Mouse (Mus musculus): Measurements from ENCODE around the gene Rab3a. TPM values are rescaled to one million over a fixed set of nuclear protein-coding genes. Genes with fewer than 3 reads are reported as not detected.
A peak's percentile ranks its signal among the peaks of the same experiment; 100 is the strongest.

Gene Rab3a
- polyA plus RNA-seq, 1 experiment from 2014 or later = 27.7 TPM

DNA sequence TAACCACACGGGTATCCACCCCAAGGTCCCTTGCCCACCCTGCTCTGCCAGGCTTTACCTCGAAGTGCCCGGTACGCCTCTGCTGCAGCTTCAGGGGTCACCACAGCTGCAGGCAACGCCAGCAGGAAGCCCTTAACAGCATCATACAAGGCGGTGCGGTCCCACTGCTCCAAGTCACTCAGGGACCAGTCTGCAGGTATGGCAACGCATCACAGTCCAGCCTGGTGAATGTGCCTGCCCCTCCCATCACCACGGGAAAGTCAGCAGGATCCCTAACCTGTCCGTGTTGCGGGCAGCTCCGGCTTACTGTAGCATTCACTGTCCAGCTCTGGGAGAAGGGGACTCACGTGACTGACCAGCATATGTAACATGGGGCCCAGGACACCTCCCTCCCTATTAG lies 17.6 kb downstream of the Rab3a start:
- 92% methylated on average over 13 of the region's 13 CpGs for WGBS
- H3K36me3 ChIP-seq (ENCODE audit: control insufficient read depth, insufficient read depth, low read length) = peaks cover 65% of the 10 kb centered on the region

DNA sequence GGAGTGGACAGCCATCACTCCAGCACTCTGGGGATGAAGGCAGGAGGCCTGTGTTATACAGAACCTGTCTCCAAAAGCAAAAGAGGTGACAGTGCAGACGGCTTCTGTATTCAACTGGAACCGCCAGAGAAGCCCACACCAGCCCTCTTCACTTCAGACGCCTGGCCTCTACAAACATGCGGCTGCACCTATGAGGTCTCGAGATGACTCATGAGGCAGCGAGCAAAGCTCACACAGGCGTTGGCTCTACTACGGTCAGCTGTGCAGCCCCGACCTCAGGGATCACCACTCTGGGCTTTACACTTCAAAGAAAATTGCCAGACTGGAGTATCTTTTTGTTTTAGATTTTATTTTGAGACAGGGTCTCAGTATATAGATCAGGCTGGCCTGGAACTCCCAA lies 18.4 kb downstream of the Rab3a start:
- Histone ChIP-seq H3K27me3 (replicated peaks; ENCODE audit: control insufficient read depth, insufficient read depth, low read length) (no peaks in the 10 kb centered on the region), H3K4me2 (ENCODE audit: low read length) (no peak overlapping the region), H3K27ac (ENCODE audit: low read depth) (no peak overlapping the region), H3K9ac (ENCODE audit: low read length) (no peak overlapping the region), H3K9me3 (ENCODE audit: control insufficient read depth, low read length) (no peaks in the 10 kb centered on the region), H3K36me3 (ENCODE audit: control insufficient read depth, insufficient read depth, low read length) (peaks cover 62% of the 10 kb centered on the region), H3K4me1 (replicated peaks; ENCODE audit: control insufficient read depth, insufficient read depth, low read length) (peaks cover 26% of the 10 kb centered on the region), H3K4me3 (ENCODE audit: low read depth, low read length) (no peak overlapping the region)
- ATAC-seq (replicated peaks; ENCODE audit: low FRiP score, low TSS enrichment, low read depth) = no peak
- no peak for DNase-seq (ENCODE audit: low spot score)
- WGBS = 73% methylated on average over 9 of the region's 9 CpGs

More for the DNA sequence above, 17.6 kb downstream of the Rab3a start:
- Histone ChIP-seq H3K4me2 (ENCODE audit: low read length) (no peak overlapping the region), H3K27me3 (replicated peaks; ENCODE audit: control insufficient read depth, insufficient read depth, low read length) (no peaks in the 10 kb centered on the region), H3K4me3 (ENCODE audit: low read depth, low read length) (no peak overlapping the region), H3K27ac (ENCODE audit: low read depth) (no peak overlapping the region), H3K9ac (ENCODE audit: low read length) (no peak overlapping the region), H3K9me3 (ENCODE audit: control insufficient read depth, low read length) (no peaks in the 10 kb centered on the region), H3K4me1 (replicated peaks; ENCODE audit: control insufficient read depth, insufficient read depth, low read length) (peaks cover 22% of the 10 kb centered on the region)
- no peak for ATAC-seq (replicated peaks; ENCODE audit: low FRiP score, low TSS enrichment, low read depth)
- DNase-seq (ENCODE audit: low spot score) = no peak

DNA sequence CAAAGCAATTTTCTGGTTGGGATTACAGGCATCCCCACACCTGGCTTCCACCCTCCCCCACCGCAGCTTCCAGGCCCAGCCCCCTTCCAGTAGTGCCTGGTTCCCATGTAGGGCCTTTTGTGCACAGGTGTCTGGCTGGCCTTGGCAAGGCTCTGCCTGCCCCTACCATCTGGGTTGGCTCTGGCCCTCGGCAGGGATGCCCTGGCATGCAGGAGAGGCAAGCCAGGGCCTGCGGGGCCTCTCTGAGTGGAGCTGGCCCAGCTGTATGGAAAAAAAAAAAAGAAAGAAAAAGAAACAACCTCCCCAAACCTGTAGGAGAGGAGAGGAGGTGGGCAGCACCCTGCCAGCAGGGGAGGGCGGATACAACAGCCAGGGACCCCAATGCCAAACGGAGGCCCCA lies 18.9 kb downstream of the Rab3a start:
- DNase-seq (ENCODE audit: low spot score) (no peak), ATAC-seq (replicated peaks; ENCODE audit: low FRiP score, low TSS enrichment, low read depth) (no peak)
- Histone ChIP-seq H3K4me3 (ENCODE audit: low read depth, low read length) (no peak overlapping the region), H3K4me1 (replicated peaks; ENCODE audit: control insufficient read depth, insufficient read depth, low read length) (peaks cover 27% of the 10 kb centered on the region), H3K9ac (ENCODE audit: low read length) (no peak overlapping the region; the same call in 1 of the 2 replicates), H3K4me2 (ENCODE audit: low read length) (no peak overlapping the region), H3K9me3 (ENCODE audit: control insufficient read depth, low read length) (no peaks in the 10 kb centered on the region), H3K36me3 (ENCODE audit: control insufficient read depth, insufficient read depth, low read length) (peaks cover 56% of the 10 kb centered on the region), H3K27me3 (replicated peaks; ENCODE audit: control insufficient read depth, insufficient read depth, low read length) (no peaks in the 10 kb centered on the region), H3K27ac (ENCODE audit: low read depth) (no peak overlapping the region)
- 83% methylated on average over 5 of the region's 5 CpGs for WGBS

DNA sequence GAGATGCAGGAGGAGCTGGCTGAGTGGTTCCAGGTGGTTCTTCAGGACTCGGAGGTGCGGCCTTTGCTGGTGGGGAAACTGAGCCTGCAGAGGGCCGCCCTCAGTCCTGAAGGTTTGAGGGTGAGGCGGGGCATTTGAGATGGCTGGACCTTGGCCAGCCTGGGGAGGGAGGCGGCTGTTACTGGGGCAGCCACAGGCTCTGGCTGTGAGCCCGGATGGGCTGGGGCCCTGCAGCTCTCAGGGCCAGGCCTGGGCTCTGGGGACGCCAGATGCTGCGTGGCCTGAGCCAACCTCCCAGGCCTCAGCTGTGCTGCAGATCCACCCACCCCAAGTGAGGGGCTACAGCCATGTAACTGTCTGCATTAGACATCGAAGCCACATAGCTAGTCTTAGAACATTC lies 19.4 kb downstream of the Rab3a start:
- Histone ChIP-seq H3K27me3 (replicated peaks; ENCODE audit: control insufficient read depth, insufficient read depth, low read length) (no peaks in the 10 kb centered on the region), H3K9ac (ENCODE audit: low read length) (peak overlapping the region; percentile 23), H3K27ac (ENCODE audit: low read depth) (no peak overlapping the region), H3K36me3 (ENCODE audit: control insufficient read depth, insufficient read depth, low read length) (peaks cover 52% of the 10 kb centered on the region), H3K4me3 (ENCODE audit: low read depth, low read length) (no peak overlapping the region), H3K4me1 (replicated peaks; ENCODE audit: control insufficient read depth, insufficient read depth, low read length) (peaks cover 27% of the 10 kb centered on the region), H3K4me2 (ENCODE audit: low read length) (no peak overlapping the region), H3K9me3 (ENCODE audit: control insufficient read depth, low read length) (no peaks in the 10 kb centered on the region)
- 55% methylated on average over 9 of the region's 9 CpGs for WGBS
- ATAC-seq (replicated peaks; ENCODE audit: low FRiP score, low TSS enrichment, low read depth) (no peak), DNase-seq (ENCODE audit: low spot score) (no peak)

DNA sequence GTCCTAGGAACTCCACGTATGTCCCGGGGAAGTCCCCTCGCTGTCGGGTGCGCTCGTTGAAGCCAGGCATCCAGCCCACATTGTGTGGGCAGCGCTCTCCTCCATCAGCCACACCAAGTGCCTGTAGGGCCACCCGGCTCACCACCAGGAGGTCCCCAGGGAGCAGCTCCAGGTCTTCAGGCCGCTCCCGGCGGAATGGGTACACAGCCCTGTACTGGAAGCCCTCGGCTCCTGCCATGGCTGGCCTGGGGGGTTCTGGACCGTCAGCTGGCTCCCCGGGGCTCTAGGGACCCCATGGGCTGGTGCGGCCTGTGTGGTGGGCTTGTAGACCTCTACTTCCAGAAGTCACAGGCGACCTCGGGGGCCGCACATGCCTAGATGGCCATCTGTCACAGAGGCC lies 20.3 kb downstream of the Rab3a start:
- Histone ChIP-seq H3K27ac (ENCODE audit: low read depth) (no peak overlapping the region), H3K36me3 (ENCODE audit: control insufficient read depth, insufficient read depth, low read length) (peaks cover 56% of the 10 kb centered on the region), H3K9ac (ENCODE audit: low read length) (peak overlapping the region; percentile 97; the same call in 1 of the 2 replicates), H3K9me3 (ENCODE audit: control insufficient read depth, low read length) (no peaks in the 10 kb centered on the region), H3K4me2 (ENCODE audit: low read length) (no peak overlapping the region), H3K4me1 (replicated peaks; ENCODE audit: control insufficient read depth, insufficient read depth, low read length) (peaks cover 27% of the 10 kb centered on the region), H3K27me3 (replicated peaks; ENCODE audit: control insufficient read depth, insufficient read depth, low read length) (no peaks in the 10 kb centered on the region), H3K4me3 (ENCODE audit: low read depth, low read length) (no peak overlapping the region)
- WGBS = 93% methylated on average over 18 of the region's 18 CpGs
- DNase-seq (ENCODE audit: low spot score) (no peak), ATAC-seq (replicated peaks; ENCODE audit: low FRiP score, low TSS enrichment, low read depth) (no peak)

DNA sequence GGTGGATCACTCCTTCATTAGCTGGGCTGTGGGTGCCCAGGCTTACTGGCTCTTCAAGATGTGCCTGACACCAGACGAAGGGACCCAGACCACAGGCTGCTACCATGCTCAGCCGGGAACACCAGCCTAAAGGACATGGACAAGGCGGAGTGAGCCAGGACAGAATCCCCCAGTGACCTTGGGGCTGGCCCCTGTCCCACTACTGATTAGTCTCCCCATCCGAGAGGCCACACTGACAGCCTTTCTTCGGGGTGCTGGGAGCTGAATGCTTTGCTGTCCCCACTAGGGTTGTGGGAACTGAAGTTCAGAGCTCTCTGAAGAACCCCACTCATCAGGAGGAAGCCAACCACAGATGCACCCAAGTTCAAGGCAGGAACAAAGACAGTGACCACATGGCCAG lies 20.7 kb downstream of the Rab3a start:
- Histone ChIP-seq H3K4me3 (ENCODE audit: low read depth, low read length) (peak overlapping the region; percentile 62; the same call in 1 of the 2 replicates), H3K4me1 (replicated peaks; ENCODE audit: control insufficient read depth, insufficient read depth, low read length) (peaks cover 27% of the 10 kb centered on the region), H3K27me3 (replicated peaks; ENCODE audit: control insufficient read depth, insufficient read depth, low read length) (no peaks in the 10 kb centered on the region), H3K36me3 (ENCODE audit: control insufficient read depth, insufficient read depth, low read length) (peaks cover 55% of the 10 kb centered on the region), H3K9me3 (ENCODE audit: control insufficient read depth, low read length) (no peaks in the 10 kb centered on the region), H3K4me2 (ENCODE audit: low read length) (peak overlapping the region; percentile 96), H3K9ac (ENCODE audit: low read length) (peak overlapping the region; percentile 97; the same call in 1 of the 2 replicates), H3K27ac (ENCODE audit: low read depth) (no peak overlapping the region)
- 91% methylated on average over 5 of the region's 5 CpGs for WGBS
- ATAC-seq (replicated peaks; ENCODE audit: low FRiP score, low TSS enrichment, low read depth) = no peak
- no peak for DNase-seq (ENCODE audit: low spot score)

DNA sequence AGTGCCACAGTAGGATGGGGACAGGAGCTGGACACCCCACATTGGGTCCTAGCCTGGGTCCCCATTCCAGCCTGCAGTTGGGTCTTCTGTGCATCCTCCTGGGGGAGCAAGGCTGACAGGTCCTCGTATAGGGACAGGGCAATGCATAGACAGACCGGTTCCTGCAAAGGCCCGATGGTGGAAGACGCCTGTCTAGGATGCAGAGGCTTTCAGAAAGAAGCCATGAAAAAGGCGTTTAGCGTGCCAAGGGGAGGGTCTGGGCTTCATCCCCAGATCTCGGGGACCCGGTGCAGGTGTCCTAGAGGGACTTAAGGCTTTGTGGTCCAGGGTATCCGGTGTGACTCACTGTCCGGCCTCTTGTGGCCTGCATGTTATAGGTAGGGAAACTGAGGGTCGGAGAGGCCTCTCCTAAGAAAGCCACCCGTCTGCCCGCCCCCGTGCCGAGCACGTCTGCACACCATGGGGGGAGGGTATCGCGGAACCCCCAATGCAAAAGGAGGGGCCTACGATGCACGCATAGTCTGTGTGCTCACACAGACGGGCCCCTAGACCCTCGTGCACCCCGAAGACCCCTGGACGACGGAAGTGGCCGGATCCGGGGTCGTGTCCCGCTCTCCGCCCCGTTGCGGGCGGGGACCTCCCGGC lies 21.5 kb downstream of the Rab3a start:
- DNase-seq (ENCODE audit: low spot score) = no peak
- peak overlapping the region; percentile 96 for H3K4me2 ChIP-seq (ENCODE audit: low read length)
- no peaks in the 10 kb centered on the region for H3K9me3 ChIP-seq (ENCODE audit: control insufficient read depth, low read length)
- H3K36me3 ChIP-seq (ENCODE audit: control insufficient read depth, insufficient read depth, low read length) = peaks cover 57% of the 10 kb centered on the region
- peaks cover 27% of the 10 kb centered on the region for H3K4me1 ChIP-seq (replicated peaks; ENCODE audit: control insufficient read depth, insufficient read depth, low read length)
- H3K27me3 ChIP-seq (replicated peaks; ENCODE audit: control insufficient read depth, insufficient read depth, low read length) = no peaks in the 10 kb centered on the region
- peak overlapping the region; percentile 100 for H3K27ac ChIP-seq (ENCODE audit: low read depth)
- H3K9ac ChIP-seq (ENCODE audit: low read length) = peak overlapping the region; percentile 97
- H3K4me3 ChIP-seq (ENCODE audit: low read depth, low read length) = peak overlapping the region; percentile 62
- 2% methylated on average over 34 of the region's 34 CpGs for WGBS
- peak; percentile 24; the same call in 1 of the 2 replicates for ATAC-seq (replicated peaks; ENCODE audit: low FRiP score, low TSS enrichment, low read depth)

DNA sequence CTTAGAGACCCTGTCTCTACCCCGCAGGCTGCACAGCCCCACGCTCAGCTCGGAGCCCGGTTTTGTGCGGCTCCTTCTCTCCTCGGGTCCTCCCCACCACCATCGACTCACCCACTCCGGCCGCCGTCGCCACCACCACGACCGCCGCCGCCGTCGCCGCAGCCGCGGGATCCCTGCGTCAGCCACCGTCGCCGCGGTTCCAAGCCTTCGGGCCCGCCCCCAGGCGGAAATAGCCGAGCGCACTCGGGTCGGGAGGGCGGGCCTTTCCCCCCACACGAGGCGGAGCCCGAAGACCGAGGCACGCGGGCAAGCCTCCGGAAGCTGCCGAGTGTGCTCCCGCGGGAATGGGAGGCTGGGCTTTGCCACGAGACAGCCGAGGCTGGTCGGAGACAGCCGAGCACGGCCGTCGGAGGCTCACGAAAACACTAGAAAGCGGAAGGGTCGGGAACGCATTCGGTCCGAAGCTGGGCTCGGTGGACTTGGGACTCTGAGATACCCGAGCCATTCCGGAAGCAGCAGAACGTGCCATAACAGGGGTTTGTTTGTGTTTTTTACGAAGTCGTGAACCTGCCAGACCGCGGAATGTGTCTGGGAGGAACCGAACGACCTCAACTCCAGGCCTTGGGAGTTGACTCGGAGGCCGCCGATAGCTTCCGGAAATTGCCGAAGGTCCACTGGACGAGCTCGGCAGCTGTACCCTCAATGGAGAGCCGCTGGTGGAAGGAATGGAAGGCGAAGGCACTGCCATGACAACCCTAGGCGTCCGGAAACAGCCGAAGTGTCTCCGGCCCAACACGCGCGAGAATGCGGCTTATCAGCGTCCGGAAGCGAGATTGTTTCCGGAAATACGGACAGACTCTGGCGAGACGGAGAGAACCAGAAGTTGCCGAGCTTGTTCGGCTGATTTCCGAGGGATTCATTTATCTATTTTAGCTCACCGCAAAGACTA lies 22.3 kb downstream of the Rab3a start, which contains the start of gene Pik3r2:
TSS of gene Pik3r2 (minus strand) at position 218 of the 949 bp plus-strand sequence.
- H3K4me1 ChIP-seq (replicated peaks; ENCODE audit: control insufficient read depth, insufficient read depth, low read length) = peaks cover 27% of the 10 kb centered on the region

More for the DNA sequence above, 22.3 kb downstream of the Rab3a start, which contains the start of gene Pik3r2:
- no peaks in the 10 kb centered on the region for H3K9me3 ChIP-seq (ENCODE audit: control insufficient read depth, low read length)
- H3K27me3 ChIP-seq (replicated peaks; ENCODE audit: control insufficient read depth, insufficient read depth, low read length) = no peaks in the 10 kb centered on the region
- peaks cover 56% of the 10 kb centered on the region for H3K36me3 ChIP-seq (ENCODE audit: control insufficient read depth, insufficient read depth, low read length)
- peak within 1 kb of the TSS; percentile 100 for H3K27ac ChIP-seq (ENCODE audit: low read depth)
- peak; percentile 98 for DNase-seq (ENCODE audit: low spot score)
- peak within 1 kb of the TSS; percentile 97 for H3K9ac ChIP-seq (ENCODE audit: low read length)
- peak within 1 kb of the TSS; percentile 96 for H3K4me2 ChIP-seq (ENCODE audit: low read length)
- peak within 1 kb of the TSS; percentile 62 for H3K4me3 ChIP-seq (ENCODE audit: low read depth, low read length)
- under 1% methylated on average over 92 of the region's 94 CpGs for WGBS
- ATAC-seq (replicated peaks; ENCODE audit: low FRiP score, low TSS enrichment, low read depth) = peak; percentile 93
